Mouse (Mus musculus): ENCODE measurements around the gene 2610528J11Rik. TPM values are rescaled to one million over a fixed set of nuclear protein-coding genes. Genes with fewer than 3 reads are reported as not detected.

The 2610528J11Rik gene
- polyA plus RNA-seq, 1 experiment from 2014 or later = not detected

Other genes starting within 250 kb of the 2610528J11Rik start
- 71.7 and 88.1 TPM in 2 replicates for gene Ptprf, start 235.6 kb upstream of the 2610528J11Rik start, polyA plus RNA-seq (2015; fragmentation: Nextera tagmentation; extraction: Ambion mirVana)
- gene Szt2, start 117.7 kb upstream of the 2610528J11Rik start, polyA plus RNA-seq (2015; fragmentation: Nextera tagmentation; extraction: Ambion mirVana) = 8.0 and 8.7 TPM in 2 replicates
- 94.7 and 99.3 TPM in 2 replicates for gene Med8, start 117.7 kb upstream of the 2610528J11Rik start, polyA plus RNA-seq (2015; fragmentation: Nextera tagmentation; extraction: Ambion mirVana)
- 36.5 and 36.6 TPM in 2 replicates for gene Elovl1, start 98.9 kb upstream of the 2610528J11Rik start, polyA plus RNA-seq (2015; fragmentation: Nextera tagmentation; extraction: Ambion mirVana)
- 39.6 and 53.7 TPM in 2 replicates for gene Cdc20, start 89.6 kb upstream of the 2610528J11Rik start, polyA plus RNA-seq (2015; fragmentation: Nextera tagmentation; extraction: Ambion mirVana)
- 0.27 and 0.31 TPM in 2 replicates for gene Mpl, start 69.5 kb upstream of the 2610528J11Rik start, polyA plus RNA-seq (2015; fragmentation: Nextera tagmentation; extraction: Ambion mirVana)
- 13.5 and 16.6 TPM in 2 replicates for gene Tie1, start 36.9 kb upstream of the 2610528J11Rik start, polyA plus RNA-seq (2015; fragmentation: Nextera tagmentation; extraction: Ambion mirVana)
- 0.16 and 0.30 TPM in 2 replicates for gene Tmem125, start 17.0 kb downstream of the 2610528J11Rik start, polyA plus RNA-seq (2015; fragmentation: Nextera tagmentation; extraction: Ambion mirVana)
- gene Cfap57, start 93.8 kb downstream of the 2610528J11Rik start, polyA plus RNA-seq (2015; fragmentation: Nextera tagmentation; extraction: Ambion mirVana) = 2.1 and 2.5 TPM in 2 replicates
- 83.0 and 91.8 TPM in 2 replicates for gene Ebna1bp2, start 93.8 kb downstream of the 2610528J11Rik start, polyA plus RNA-seq (2015; fragmentation: Nextera tagmentation; extraction: Ambion mirVana)
- not detected in 2 replicates for gene Olfr62, start 132.0 kb downstream of the 2610528J11Rik start, polyA plus RNA-seq (2015; fragmentation: Nextera tagmentation; extraction: Ambion mirVana)
- gene Olfr1342, start 165.8 kb downstream of the 2610528J11Rik start, polyA plus RNA-seq (2015; fragmentation: Nextera tagmentation; extraction: Ambion mirVana) = not detected in 2 replicates
- gene Olfr1341, start 176.5 kb downstream of the 2610528J11Rik start, polyA plus RNA-seq (2015; fragmentation: Nextera tagmentation; extraction: Ambion mirVana) = not detected in 2 replicates
- not detected in 2 replicates for gene Olfr1340, start 193.1 kb downstream of the 2610528J11Rik start, polyA plus RNA-seq (2015; fragmentation: Nextera tagmentation; extraction: Ambion mirVana)
- not detected in 2 replicates for gene Olfr1339, start 205.2 kb downstream of the 2610528J11Rik start, polyA plus RNA-seq (2015; fragmentation: Nextera tagmentation; extraction: Ambion mirVana)
- not detected in 2 replicates for gene Olfr1338, start 231.7 kb downstream of the 2610528J11Rik start, polyA plus RNA-seq (2015; fragmentation: Nextera tagmentation; extraction: Ambion mirVana)